Mouse (Mus musculus): ENCODE results near the gene Src. TPM values are rescaled to one million over a fixed set of nuclear protein-coding genes. Genes with fewer than 3 reads are reported as not detected.

Gene Src
- polyA plus RNA-seq, 1 experiment from 2014 or later: 2.0 TPM

- 32% methylated on average over 4 of the region's 4 CpGs for WGBS (ENCODE audit: insufficient replicate concordance)
- no peak overlapping the region for H3K27ac ChIP-seq
- no peak overlapping the region for H3K4me3 ChIP-seq (replicated peaks)
- no peak overlapping the region for H3K4me2 ChIP-seq
- peaks cover 7% of the 10 kb centered on the region; the same call in 1 of the 2 replicates for H3K4me1 ChIP-seq (replicated peaks)
- no peak for ATAC-seq (ENCODE audit: low read depth)
- H3K36me3 ChIP-seq: no peaks in the 10 kb centered on the region
- no peak overlapping the region for H3K9ac ChIP-seq
- DNase-seq: no peak
- H3K27me3 ChIP-seq: no peaks in the 10 kb centered on the region
- H3K9me3 ChIP-seq (replicated peaks): no peaks in the 10 kb centered on the region
Observed at GRCm38 (mm10) chr2:157514353-157514752, 96.1 kb downstream of the Src start.

DNA sequence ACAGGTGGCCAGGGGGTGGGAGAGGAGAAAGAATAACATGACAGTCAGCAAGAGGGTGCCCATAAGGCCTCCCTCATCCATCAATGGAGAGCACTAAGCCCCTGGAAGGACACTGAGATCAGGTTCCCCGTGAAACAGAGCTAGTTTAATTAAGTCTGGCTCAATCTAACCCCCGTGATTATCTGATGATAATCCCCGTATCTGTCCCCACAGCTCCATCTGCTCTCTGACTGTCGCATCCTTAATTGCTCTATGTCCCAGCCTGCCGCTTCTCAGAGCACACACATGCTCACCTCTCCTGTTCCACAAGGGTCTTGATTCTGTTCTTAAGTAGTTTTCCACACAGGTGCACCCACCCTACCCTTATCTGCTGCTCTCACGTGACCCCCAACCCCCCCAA lies 99.3 kb downstream of the Src start:
- Histone ChIP-seq H3K4me2 (no peak overlapping the region), H3K4me1 (replicated peaks) (peaks cover 3% of the 10 kb centered on the region; the same call in 1 of the 2 replicates), H3K27me3 (no peaks in the 10 kb centered on the region), H3K9ac (no peak overlapping the region), H3K9me3 (replicated peaks) (no peaks in the 10 kb centered on the region), H3K36me3 (no peaks in the 10 kb centered on the region), H3K4me3 (replicated peaks) (no peak overlapping the region), H3K27ac (no peak overlapping the region)
- DNase-seq (no peak), ATAC-seq (ENCODE audit: low read depth) (no peak)
- WGBS (ENCODE audit: insufficient replicate concordance): 41% methylated on average over 6 of the region's 6 CpGs

GRCm38 (mm10) chr2:157518451-157518850 lies 100.2 kb downstream of the Src start:
- no peaks in the 10 kb centered on the region for H3K36me3 ChIP-seq
- no peak overlapping the region for H3K4me2 ChIP-seq
- no peaks in the 10 kb centered on the region for H3K9me3 ChIP-seq (replicated peaks)
- H3K4me3 ChIP-seq (replicated peaks): no peak overlapping the region
- peaks cover 3% of the 10 kb centered on the region; the same call in 1 of the 2 replicates for H3K4me1 ChIP-seq (replicated peaks)
- DNase-seq (no peak), ATAC-seq (ENCODE audit: low read depth) (no peak)
- no peak overlapping the region for H3K27ac ChIP-seq
- H3K9ac ChIP-seq: no peak overlapping the region
- WGBS (ENCODE audit: insufficient replicate concordance): 61% methylated on average over 7 of the region's 7 CpGs
- no peaks in the 10 kb centered on the region for H3K27me3 ChIP-seq

DNA sequence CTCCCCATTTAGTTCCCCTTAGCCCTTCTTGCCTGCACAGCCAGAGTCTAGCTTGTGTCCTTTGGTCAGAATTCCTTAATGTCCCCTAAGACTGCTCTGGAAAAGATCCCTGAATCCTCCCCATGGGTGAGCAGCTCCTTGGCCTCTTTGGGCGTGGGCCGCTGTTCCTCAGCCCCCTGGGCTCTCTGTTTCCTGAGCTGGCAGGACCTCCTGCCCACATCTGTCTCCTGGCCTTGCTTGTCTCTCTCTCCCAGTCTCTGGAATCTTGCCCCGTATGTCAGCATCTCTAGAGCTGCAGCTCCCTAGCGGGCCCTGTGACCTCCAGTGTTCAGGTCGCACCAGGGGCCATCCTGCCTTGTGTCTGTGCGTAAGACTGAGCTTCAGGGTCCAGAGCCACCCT lies 101.2 kb downstream of the Src start:
- no peak overlapping the region for H3K27ac ChIP-seq
- DNase-seq (no peak), ATAC-seq (ENCODE audit: low read depth) (no peak)
- H3K9ac ChIP-seq: no peak overlapping the region
- WGBS (ENCODE audit: insufficient replicate concordance): 51% methylated on average over 6 of the region's 6 CpGs
- no peak overlapping the region for H3K4me3 ChIP-seq (replicated peaks)
- no peak overlapping the region for H3K4me2 ChIP-seq
- H3K9me3 ChIP-seq (replicated peaks): no peaks in the 10 kb centered on the region
- no peaks in the 10 kb centered on the region for H3K27me3 ChIP-seq
- H3K36me3 ChIP-seq: no peaks in the 10 kb centered on the region
- no peaks in the 10 kb centered on the region for H3K4me1 ChIP-seq (replicated peaks)

GRCm38 (mm10) chr2:157520496-157520895 lies 102.3 kb downstream of the Src start:
- Histone ChIP-seq H3K9me3 (replicated peaks) (no peaks in the 10 kb centered on the region), H3K27ac (no peak overlapping the region), H3K4me2 (no peak overlapping the region), H3K27me3 (no peaks in the 10 kb centered on the region), H3K4me1 (replicated peaks) (no peaks in the 10 kb centered on the region), H3K36me3 (no peaks in the 10 kb centered on the region), H3K9ac (no peak overlapping the region), H3K4me3 (replicated peaks) (no peak overlapping the region)
- WGBS (ENCODE audit: insufficient replicate concordance): 45% methylated on average over 5 of the region's 5 CpGs
- ATAC-seq (ENCODE audit: low read depth) (no peak), DNase-seq (no peak)

Other genes with a start within 250 kb of the Src start
- gene Rbl1, start 213.9 kb upstream of the Src start, polyA plus RNA-seq (2015; fragmentation: Nextera tagmentation; extraction: Ambion mirVana): 20.9 and 27.4 TPM in 2 replicates
- 174 and 185 TPM in 2 replicates for gene Rpn2, start 139.4 kb upstream of the Src start, polyA plus RNA-seq (2015; fragmentation: Nextera tagmentation; extraction: Ambion mirVana)
- 0.10 and 0.23 TPM in 2 replicates for gene Mroh8, start 138.9 kb upstream of the Src start, polyA plus RNA-seq (2015; fragmentation: Nextera tagmentation; extraction: Ambion mirVana)
- gene Ghrh, start 70.9 kb upstream of the Src start, polyA plus RNA-seq (2015; fragmentation: Nextera tagmentation; extraction: Ambion mirVana): not detected in 2 replicates
- 25.4 and 25.6 TPM in 2 replicates for gene Manbal, start 50.9 kb upstream of the Src start, polyA plus RNA-seq (2015; fragmentation: Nextera tagmentation; extraction: Ambion mirVana)
- gene Nnat, start 141.6 kb downstream of the Src start, polyA plus RNA-seq (2015; fragmentation: Nextera tagmentation; extraction: Ambion mirVana): 34.5 and 35.9 TPM in 2 replicates
- 9.5 and 10.1 TPM in 2 replicates for gene Blcap, start 152.8 kb downstream of the Src start, polyA plus RNA-seq (2015; fragmentation: Nextera tagmentation; extraction: Ambion mirVana)